Mouse (Mus musculus) gastrocnemius, adult 8-10 months (tissue): Measurements from ENCODE around the gene D10Jhu81e. TPM values are rescaled to one million over a fixed set of nuclear protein-coding genes. Genes with fewer than 3 reads are reported as not detected.

Source experiments
- DNase-seq, 2 experiments: peaks; one replicate each; pipeline ENCODE4 v3.0.0; 2022; ENCODE audit warnings: low spot score in 2 of 2
- total RNA-seq, 4 experiments: library from RNA; stranded (reverse); gene quantifications; 2 replicates each; pipeline ENCODE4 v1.2.4; 2022

D10Jhu81e gene
- total RNA-seq, 4 experiments from 2014 or later: 250 to 278 (median 260) TPM

- peak in 1 of 2 experiments; percentile 48 for DNase-seq
Observed at GRCm38 (mm10) chr10:78163923-78164322, 5.7 kb downstream of the D10Jhu81e start.

- no peak for DNase-seq
Observed at GRCm38 (mm10) chr10:78163241-78163640, 6.3 kb downstream of the D10Jhu81e start.

- DNase-seq: no peak
Observed at GRCm38 (mm10) chr10:78162646-78163045, 6.9 kb downstream of the D10Jhu81e start.

- no peak for DNase-seq
Observed at GRCm38 (mm10) chr10:78161096-78161495, 8.5 kb downstream of the D10Jhu81e start.

- DNase-seq: no peak
Observed at GRCm38 (mm10) chr10:78160369-78161095, 9.1 kb downstream of the D10Jhu81e start.

- peak; percentile 77 to 79 for DNase-seq
Observed at GRCm38 (mm10) chr10:78159906-78160305, 9.7 kb downstream of the D10Jhu81e start.

- DNase-seq: peak in 1 of 2 experiments; percentile 52
Observed at GRCm38 (mm10) chr10:78159252-78159878, 10.2 kb downstream of the D10Jhu81e start.

- no peak for DNase-seq
Observed at GRCm38 (mm10) chr10:78158041-78158440, 11.5 kb downstream of the D10Jhu81e start.

GRCm38 (mm10) chr10:78156926-78157325, 12.7 kb downstream of the D10Jhu81e start:
- no peak for DNase-seq

- no peak for DNase-seq
Observed at GRCm38 (mm10) chr10:78148834-78149766, 20.5 kb downstream of the D10Jhu81e start.

- no peak for DNase-seq
Observed at GRCm38 (mm10) chr10:78147908-78148441, 21.6 kb downstream of the D10Jhu81e start.

- DNase-seq: no peak
Observed at GRCm38 (mm10) chr10:78143727-78144505, 25.7 kb downstream of the D10Jhu81e start.

GRCm38 (mm10) chr10:78140843-78141242, 28.7 kb downstream of the D10Jhu81e start:
- no peak for DNase-seq

- DNase-seq: no peak
Observed at GRCm38 (mm10) chr10:78140251-78140600, 29.4 kb downstream of the D10Jhu81e start.

GRCm38 (mm10) chr10:78139572-78140250, 29.9 kb downstream of the D10Jhu81e start:
- no peak for DNase-seq

- no peak for DNase-seq
Observed at GRCm38 (mm10) chr10:78138812-78139523, 30.6 kb downstream of the D10Jhu81e start.

- DNase-seq: no peak
Observed at GRCm38 (mm10) chr10:78137191-78137590, 32.4 kb downstream of the D10Jhu81e start.

- DNase-seq: no peak
Observed at GRCm38 (mm10) chr10:78135947-78136346, 33.6 kb downstream of the D10Jhu81e start.

- DNase-seq: no peak
Observed at GRCm38 (mm10) chr10:78134975-78135798, 34.4 kb downstream of the D10Jhu81e start.
